In genomic region chr17:27223821-27224220, GRCm38 (mm10) we compare ENCODE assay signal across 32 mouse cellular contexts. TPM values are rescaled to one million over a fixed set of nuclear protein-coding genes. Genes with fewer than 3 reads are reported as not detected.
"Had no signal": no experiment of that assay in that cellular context is flagged by ENCODE, and none has a peak within 500 bp of the region (broad histone marks: within the 10 kb centered on the region; RNA-seq: fewer than 3 reads in every experiment).

No protein-coding gene starts in this region.

- H3K27me3 ChIP-seq: liver, embryonic 13.5 days; liver, embryonic 15.5 days; lung, embryonic 15.5 days; midbrain, embryonic 12.5 days; midbrain, embryonic 13.5 days; midbrain, embryonic 15.5 days had no signal

- H3K36me3 ChIP-seq: limb, embryonic 10.5 days; limb, embryonic 12.5 days; limb, embryonic 13.5 days; limb, embryonic 15.5 days; liver, embryonic 12.5 days; liver, embryonic 13.5 days; liver, embryonic 15.5 days; lung, embryonic 15.5 days; midbrain, embryonic 10.5 days; midbrain, embryonic 12.5 days; midbrain, embryonic 13.5 days; midbrain, embryonic 15.5 days had no signal

- H3K27ac ChIP-seq: left cerebral cortex, adult 2 months; limb, embryonic 10.5 days; limb, embryonic 12.5 days; limb, embryonic 13.5 days; limb, embryonic 15.5 days; liver, embryonic 12.5 days; liver, embryonic 13.5 days; liver, embryonic 14.5 days; liver, embryonic 15.5 days; lung, embryonic 15.5 days; macrophage; midbrain, embryonic 12.5 days; midbrain, embryonic 13.5 days; midbrain, embryonic 15.5 days had no signal

- DNase-seq: left cerebral cortex, postnatal 4 days; liver; liver, embryonic 13.5 days; liver, postnatal 0 days; lung, adult 18-20 months; lung, adult 2 months; lung, embryonic 14.5 days; lung, postnatal 10 days; lung, postnatal 14 days; lung, postnatal 36 days; lung, postnatal 4 days; midbrain, embryonic 14.5 days had no signal

- H3K4me1 ChIP-seq: limb, embryonic 12.5 days; limb, embryonic 13.5 days; limb, embryonic 15.5 days; liver, embryonic 12.5 days; liver, embryonic 13.5 days; liver, embryonic 15.5 days; lung, embryonic 15.5 days had no signal

- H3K9ac ChIP-seq: limb, embryonic 12.5 days; limb, embryonic 13.5 days; limb, embryonic 15.5 days; liver, embryonic 12.5 days; liver, embryonic 13.5 days; liver, embryonic 14.5 days; liver, embryonic 15.5 days; liver, postnatal 0 days; lung, embryonic 14.5 days; lung, embryonic 15.5 days; midbrain, embryonic 12.5 days; midbrain, embryonic 13.5 days; midbrain, embryonic 15.5 days had no signal

- H3K4me3 ChIP-seq: left cerebral cortex, adult 2 months; limb, embryonic 10.5 days; limb, embryonic 12.5 days; limb, embryonic 13.5 days; limb, embryonic 15.5 days; liver, embryonic 12.5 days; liver, embryonic 13.5 days; liver, embryonic 15.5 days; lung, embryonic 15.5 days; megakaryocyte, embryonic 14.5 days; midbrain, embryonic 10.5 days; midbrain, embryonic 12.5 days; midbrain, embryonic 13.5 days; midbrain, embryonic 15.5 days; myocyte had no signal

RNA-seq across cellular contexts. Expression of gene Ip6k3, which starts 56.2 kb away (rescaled TPM):
- total RNA-seq: left cerebral cortex, postnatal 4 days; liver, adult 2 months; megakaryocyte progenitor cell, adult 5-6 weeks; megakaryocyte-erythroid progenitor cell, adult 5-6 weeks; midbrain, postnatal 0 days had no signal
- polyA plus RNA-seq: limb, embryonic 10.5 days; liver, adult 2 months; lung, embryonic 14.5 days; macrophage; midbrain, embryonic 10.5 days; midbrain, postnatal 0 days had no signal
